ENCODE assay signal across 23 mouse cellular contexts in genomic region chr9:95795844-95796243, GRCm38 (mm10). TPM values are rescaled to one million over a fixed set of nuclear protein-coding genes. Genes with fewer than 3 reads are reported as not detected.
DNase-seq lines count a peak whose midpoint lies in the region; ATAC-seq and TF ChIP-seq lines count a peak whose summit lies in the region.
"Had no signal": no experiment of that assay in that cellular context is flagged by ENCODE, and none has a peak within 500 bp of the region (broad histone marks: within the 10 kb centered on the region; RNA-seq: fewer than 3 reads in every experiment).

No protein-coding gene starts in this region.

- H3K9ac ChIP-seq in forebrain, embryonic 11.5 days (ENCODE audit: low read length), result no peak overlapping the region
- no peak overlapping the region for H3K9ac ChIP-seq in kidney, postnatal 0 days (ENCODE audit: low read depth, low read length)
- H3K9ac ChIP-seq in intestine, embryonic 15.5 days, result 0 out of 2 replicates have a peak overlapping the region, but pooled peaks have one; percentile 10
- H3K9ac ChIP-seq in stomach, postnatal 0 days (ENCODE audit: low read length), result no peak overlapping the region
- H3K9ac ChIP-seq: forebrain, embryonic 12.5 days; heart, embryonic 15.5 days; hindbrain, embryonic 14.5 days; liver, embryonic 15.5 days had no signal

- H3K27ac ChIP-seq in forebrain, embryonic 11.5 days (ENCODE audit: low read depth, low read length), result no peak overlapping the region
- H3K27ac ChIP-seq in forebrain, embryonic 10.5 days, result no peak overlapping the region
- H3K27ac ChIP-seq in kidney, postnatal 0 days, result peak overlapping the region; percentile 81
- peak overlapping the region; percentile 95 for H3K27ac ChIP-seq in intestine, embryonic 15.5 days
- peak overlapping the region; percentile 89 for H3K27ac ChIP-seq in stomach, postnatal 0 days (replicated peaks)
- H3K27ac ChIP-seq: embryonic facial prominence, embryonic 10.5 days; forebrain, embryonic 12.5 days; heart, embryonic 15.5 days; hindbrain, embryonic 14.5 days; left cerebral cortex, adult 2 months; macrophage had no signal

- H3K4me2 ChIP-seq in forebrain, embryonic 11.5 days (ENCODE audit: low read depth, low read length, severe bottlenecking), result no peak overlapping the region
- no peak overlapping the region for H3K4me2 ChIP-seq in kidney, postnatal 0 days (ENCODE audit: low read length)
- H3K4me2 ChIP-seq in intestine, embryonic 15.5 days (replicated peaks), result 0 out of 2 replicates have a peak overlapping the region, but pooled peaks have one; percentile 22
- no peak overlapping the region for H3K4me2 ChIP-seq in stomach, postnatal 0 days (replicated peaks; ENCODE audit: low read depth)
- H3K4me2 ChIP-seq: forebrain, embryonic 12.5 days; heart, embryonic 15.5 days; hindbrain, embryonic 14.5 days had no signal

- no peaks in the 10 kb centered on the region for H3K36me3 ChIP-seq in forebrain, embryonic 11.5 days (ENCODE audit: control insufficient read depth, insufficient read depth, low read length)
- no peaks in the 10 kb centered on the region for H3K36me3 ChIP-seq in forebrain, embryonic 10.5 days (replicated peaks)
- H3K36me3 ChIP-seq in kidney, postnatal 0 days (ENCODE audit: insufficient read depth, low read length), result no peaks in the 10 kb centered on the region
- no peaks in the 10 kb centered on the region for H3K36me3 ChIP-seq in intestine, embryonic 15.5 days
- H3K36me3 ChIP-seq in stomach, postnatal 0 days (ENCODE audit: control insufficient read depth, insufficient read depth, low read length), result no peaks in the 10 kb centered on the region
- H3K36me3 ChIP-seq: embryonic facial prominence, embryonic 10.5 days; forebrain, embryonic 12.5 days; heart, embryonic 15.5 days; liver, embryonic 15.5 days had no signal

- no peak for TF ChIP-seq CTCF in kidney, postnatal 0 days (IDR thresholded peaks at IDR 0.05; ENCODE audit: low read depth)
- TF ChIP-seq CTCF in stomach, postnatal 0 days (IDR thresholded peaks at IDR 0.05; ENCODE audit: low read depth), result no peak

- no peaks in the 10 kb centered on the region for H3K4me1 ChIP-seq in forebrain, embryonic 11.5 days (replicated peaks; ENCODE audit: control insufficient read depth, insufficient read depth, low read length)
- peaks cover 12% of the 10 kb centered on the region for H3K4me1 ChIP-seq in forebrain, embryonic 10.5 days
- H3K4me1 ChIP-seq in kidney, postnatal 0 days (replicated peaks; ENCODE audit: insufficient read depth, low read length), result no peaks in the 10 kb centered on the region
- H3K4me1 ChIP-seq in intestine, embryonic 15.5 days (replicated peaks), result no peaks in the 10 kb centered on the region
- no peaks in the 10 kb centered on the region for H3K4me1 ChIP-seq in stomach, postnatal 0 days (replicated peaks; ENCODE audit: control insufficient read depth, insufficient read depth)
- H3K4me1 ChIP-seq: embryonic facial prominence, embryonic 10.5 days; forebrain, embryonic 12.5 days; heart, embryonic 15.5 days had no signal

- no peaks in the 10 kb centered on the region for H3K27me3 ChIP-seq in forebrain, embryonic 11.5 days (ENCODE audit: control insufficient read depth, insufficient read depth, low read length)
- H3K27me3 ChIP-seq in forebrain, embryonic 10.5 days (ENCODE audit: poor library complexity, severe bottlenecking), result no peaks in the 10 kb centered on the region
- H3K27me3 ChIP-seq in kidney, postnatal 0 days (ENCODE audit: insufficient read depth, low read length), result no peaks in the 10 kb centered on the region
- no peaks in the 10 kb centered on the region for H3K27me3 ChIP-seq in intestine, embryonic 15.5 days (replicated peaks)
- H3K27me3 ChIP-seq in stomach, postnatal 0 days (ENCODE audit: control insufficient read depth, insufficient read depth, low read length), result no peaks in the 10 kb centered on the region
- H3K27me3 ChIP-seq: forebrain, embryonic 12.5 days; heart, embryonic 15.5 days; liver, embryonic 15.5 days had no signal

- no peaks in the 10 kb centered on the region; the same call in 1 of the 2 replicates for H3K9me3 ChIP-seq in forebrain, embryonic 11.5 days (ENCODE audit: control insufficient read depth, low read length)
- peaks cover 5% of the 10 kb centered on the region; the same call in 1 of the 2 replicates for H3K9me3 ChIP-seq in forebrain, embryonic 10.5 days
- no peaks in the 10 kb centered on the region for H3K9me3 ChIP-seq in kidney, postnatal 0 days (replicated peaks; ENCODE audit: low read length)
- no peaks in the 10 kb centered on the region for H3K9me3 ChIP-seq in intestine, embryonic 15.5 days
- H3K9me3 ChIP-seq in stomach, postnatal 0 days (ENCODE audit: control insufficient read depth, low read length), result no peaks in the 10 kb centered on the region
- H3K9me3 ChIP-seq: heart, embryonic 15.5 days; liver, embryonic 15.5 days had no signal

- 41% methylated on average over 5 of the region's 5 CpGs for WGBS in forebrain, embryonic 11.5 days
- WGBS in forebrain, embryonic 10.5 days, result 45% methylated on average over 5 of the region's 5 CpGs
- 64% methylated on average over 5 of the region's 5 CpGs for WGBS in kidney, postnatal 0 days
- 88% methylated on average over 5 of the region's 5 CpGs for WGBS in intestine, embryonic 15.5 days
- 64% methylated on average over 5 of the region's 5 CpGs for WGBS in stomach, postnatal 0 days

- H3K4me3 ChIP-seq in forebrain, embryonic 11.5 days (ENCODE audit: low read depth, low read length), result no peak overlapping the region
- H3K4me3 ChIP-seq in forebrain, embryonic 10.5 days, result no peak overlapping the region
- no peak overlapping the region for H3K4me3 ChIP-seq in kidney, postnatal 0 days (replicated peaks; ENCODE audit: low read depth, low read length)
- no peak overlapping the region for H3K4me3 ChIP-seq in intestine, embryonic 15.5 days (replicated peaks)
- H3K4me3 ChIP-seq in stomach, postnatal 0 days (ENCODE audit: low read depth, low read length), result no peak overlapping the region
- H3K4me3 ChIP-seq: embryonic facial prominence, embryonic 10.5 days; forebrain, embryonic 12.5 days; heart, embryonic 15.5 days; left cerebral cortex, adult 2 months; liver, embryonic 15.5 days had no signal

- no peak for DNase-seq in forebrain, embryonic 11.5 days (ENCODE audit: low spot score)
- DNase-seq in forebrain, embryonic 10.5 days (ENCODE audit: extremely low spot score, low spot score), result no peak
- no peak for DNase-seq in kidney, postnatal 0 days (ENCODE audit: low spot score)
- DNase-seq in kidney, postnatal 36 days, result no peak
- DNase-seq in stomach, postnatal 0 days (ENCODE audit: low spot score), result no peak
- DNase-seq in gastrocnemius, postnatal 4 days (ENCODE audit: low spot score in 2 of 2), result no peak
- DNase-seq: adrenal gland, postnatal 25 days; cerebellum, adult 9-10 months; gastrocnemius, postnatal 36 days; heart, postnatal 36 days; spleen, adult 18-20 months; thymus, postnatal 25 days had no signal

- ATAC-seq in forebrain, embryonic 11.5 days (replicated peaks; ENCODE audit: low FRiP score), result peak; percentile 44
- no peak for ATAC-seq in kidney, postnatal 0 days (replicated peaks; ENCODE audit: low FRiP score, low read depth)
- no peak for ATAC-seq in intestine, embryonic 15.5 days
- peak; percentile 79 for ATAC-seq in stomach, postnatal 0 days (ENCODE audit: low FRiP score, low TSS enrichment)
- ATAC-seq: CD4-positive, CD25-positive, alpha-beta regulatory T cell, adult 4 months; inflammation-experienced regulatory T-cells, adult 6 months; lung, postnatal 0 days had no signal

- no peak for TF ChIP-seq EP300 in stomach, postnatal 0 days (optimal IDR thresholded peaks at IDR 0.05)

RNA-seq across cellular contexts. Expression of gene Trpc1, which starts 45.7 kb away (rescaled TPM):
- 2.8 and 3.1 TPM in 2 replicates for polyA plus RNA-seq in forebrain, embryonic 11.5 days (2014; fragmentation: Nextera tagmentation; extraction: Ambion mirVana)
- 1.5 and 2.0 TPM in 2 replicates for polyA plus RNA-seq in forebrain, embryonic 10.5 days (2016; fragmentation: Nextera tagmentation; extraction: Ambion mirVana)
- polyA plus RNA-seq in kidney, postnatal 0 days (2015; fragmentation: Nextera tagmentation; extraction: Ambion mirVana), result 5.1 and 5.4 TPM in 2 replicates
- 2.5 and 3.0 TPM in 2 replicates for polyA plus RNA-seq in intestine, embryonic 15.5 days (2015; fragmentation: Nextera tagmentation; extraction: Ambion mirVana)
- polyA plus RNA-seq in stomach, postnatal 0 days (2015; fragmentation: Nextera tagmentation; extraction: Ambion mirVana), result 1.2 and 1.3 TPM in 2 replicates
- total RNA-seq in gastrocnemius, postnatal 4 days (2021), result 1 to 10 TPM; 3.3 to 3.7 TPM
- polyA plus RNA-seq: macrophage had no signal

RNA-seq across cellular contexts. Expression of gene Pls1, which starts 49.3 kb away (rescaled TPM):
- polyA plus RNA-seq in forebrain, embryonic 11.5 days (2014; fragmentation: Nextera tagmentation; extraction: Ambion mirVana), result 5.1 and 5.6 TPM in 2 replicates
- 5.6 and 5.9 TPM in 2 replicates for polyA plus RNA-seq in forebrain, embryonic 10.5 days (2016; fragmentation: Nextera tagmentation; extraction: Ambion mirVana)
- 30.2 and 33.4 TPM in 2 replicates for polyA plus RNA-seq in kidney, postnatal 0 days (2015; fragmentation: Nextera tagmentation; extraction: Ambion mirVana)
- 88.3 and 90.4 TPM in 2 replicates for polyA plus RNA-seq in intestine, embryonic 15.5 days (2015; fragmentation: Nextera tagmentation; extraction: Ambion mirVana)
- polyA plus RNA-seq in stomach, postnatal 0 days (2015; fragmentation: Nextera tagmentation; extraction: Ambion mirVana), result 44.4 and 45.6 TPM in 2 replicates
- under 1 TPM; 0.67 to 0.78 TPM for total RNA-seq in gastrocnemius, postnatal 4 days (2021)
- total RNA-seq: gastrocnemius, postnatal 36 days had no signal

Comparison
In these comparisons a context has a peak if more than half of its experiments do, and no peak if none do; other contexts are left out.
1. ATAC-seq: peak in forebrain, embryonic 11.5 days (single experiment) and stomach, postnatal 0 days (single experiment); none in kidney, postnatal 0 days (single experiment) and intestine, embryonic 15.5 days (single experiment).
2. H3K27ac ChIP-seq: peak in kidney, postnatal 0 days (single experiment), intestine, embryonic 15.5 days (single experiment) and stomach, postnatal 0 days (single experiment); none in forebrain, embryonic 11.5 days (single experiment) and forebrain, embryonic 10.5 days (single experiment).